13 mouse cellular contexts compared by ENCODE assay signal in genomic region chr5:140579771-140580170, GRCm38 (mm10). TPM values are rescaled to one million over a fixed set of nuclear protein-coding genes. Genes with fewer than 3 reads are reported as not detected.
A peak's percentile ranks its signal among the peaks of the same experiment; 100 is the strongest.
DNase-seq lines count a peak whose midpoint lies in the region; ATAC-seq and TF ChIP-seq lines count a peak whose summit lies in the region.
"Had no signal": no experiment of that assay in that cellular context is flagged by ENCODE, and none has a peak within 500 bp of the region (broad histone marks: within the 10 kb centered on the region; RNA-seq: fewer than 3 reads in every experiment).

No protein-coding gene starts in this region.

- peak overlapping the region; percentile 4; the same call in 1 of the 2 replicates for H3K4me2 ChIP-seq in hindbrain, embryonic 12.5 days (replicated peaks)
- H3K4me2 ChIP-seq in midbrain, embryonic 15.5 days: no peak overlapping the region

- no peaks in the 10 kb centered on the region for H3K36me3 ChIP-seq in E14TG2a.4 (ENCODE audit: insufficient read depth, low read length)
- H3K36me3 ChIP-seq in hindbrain, embryonic 12.5 days: no peaks in the 10 kb centered on the region
- no peaks in the 10 kb centered on the region for H3K36me3 ChIP-seq in midbrain, embryonic 15.5 days (replicated peaks)

- DNase-seq in embryo, embryonic 9.5 days (ENCODE audit: extremely low spot score): peak; percentile 75
- no peak for DNase-seq in ovary, postnatal 36 days (ENCODE audit: low spot score)
- no peak for DNase-seq in natural killer cell, adult 2 months (ENCODE audit: low spot score in 2 of 2)
- no peak for DNase-seq in adrenal gland, adult 18-20 months (ENCODE audit: low spot score in 2 of 2)
- DNase-seq in left cerebral cortex, postnatal 10 days (ENCODE audit: extremely low spot score in 1 of 2, low spot score in 2 of 2): no peak
- DNase-seq: adrenal gland, postnatal 36 days; cerebellum, postnatal 36 days; heart, adult 11 months; kidney, postnatal 10 days; lung, adult 18-20 months had no signal

- 4% methylated on average over 6 of the region's 6 CpGs for WGBS in hindbrain, embryonic 12.5 days
- WGBS in midbrain, embryonic 15.5 days: 3% methylated on average over 6 of the region's 6 CpGs

- H3K27me3 ChIP-seq in E14TG2a.4 (ENCODE audit: insufficient read depth, low read length): peaks cover 27% of the 10 kb centered on the region
- H3K27me3 ChIP-seq in hindbrain, embryonic 12.5 days: no peaks in the 10 kb centered on the region
- no peaks in the 10 kb centered on the region for H3K27me3 ChIP-seq in midbrain, embryonic 15.5 days (replicated peaks)

- no peak overlapping the region for H3K9ac ChIP-seq in hindbrain, embryonic 12.5 days
- H3K9ac ChIP-seq in midbrain, embryonic 15.5 days: no peak overlapping the region

- H3K4me1 ChIP-seq in E14TG2a.4 (replicated peaks; ENCODE audit: low read depth, low read length): peaks cover 70% of the 10 kb centered on the region
- peaks cover 58% of the 10 kb centered on the region for H3K4me1 ChIP-seq in hindbrain, embryonic 12.5 days
- H3K4me1 ChIP-seq in midbrain, embryonic 15.5 days: peaks cover 43% of the 10 kb centered on the region

- TF ChIP-seq CTCF in E14TG2a.4 (conservative IDR thresholded peaks at IDR 0.05; ENCODE audit: low read length): no peak

- peak; percentile 73 for ATAC-seq in hindbrain, embryonic 12.5 days (ENCODE audit: low FRiP score)
- ATAC-seq in midbrain, embryonic 15.5 days (replicated peaks): peak; percentile 43; the same call in 1 of the 2 replicates

- peak overlapping the region; percentile 55 for H3K27ac ChIP-seq in hindbrain, embryonic 12.5 days
- H3K27ac ChIP-seq in midbrain, embryonic 15.5 days: 0 out of 2 replicates have a peak overlapping the region, but pooled peaks have one; percentile 8

- no peaks in the 10 kb centered on the region for H3K9me3 ChIP-seq in E14TG2a.4 (ENCODE audit: low read length)
- H3K9me3 ChIP-seq in hindbrain, embryonic 12.5 days (replicated peaks): no peaks in the 10 kb centered on the region
- H3K9me3 ChIP-seq in midbrain, embryonic 15.5 days: no peaks in the 10 kb centered on the region

- intact Hi-C loops in left cerebral cortex, postnatal 10 days (cut with DNase I): no loop called here

- 0 out of 2 replicates have a peak overlapping the region, but pooled peaks have one; percentile 41 for H3K4me3 ChIP-seq in E14TG2a.4 (replicated peaks; ENCODE audit: low read length)
- H3K4me3 ChIP-seq in hindbrain, embryonic 12.5 days: no peak overlapping the region
- no peak overlapping the region for H3K4me3 ChIP-seq in midbrain, embryonic 15.5 days

RNA-seq across cellular contexts. Expression of gene Grifin, which starts 14.9 kb away (rescaled TPM):
- polyA plus RNA-seq in hindbrain, embryonic 12.5 days (2016; fragmentation: Nextera tagmentation; extraction: Ambion mirVana): not detected in 2 replicates
- polyA plus RNA-seq in midbrain, embryonic 15.5 days (2015; fragmentation: Nextera tagmentation; extraction: Ambion mirVana): 0.41 TPM in 1 of 2 replicates, not detected in the other
- not detected for total RNA-seq in adrenal gland, adult 18-20 months (2021)
- total RNA-seq in left cerebral cortex, postnatal 10 days (2021): not detected
- total RNA-seq: adrenal gland, postnatal 36 days had no signal

RNA-seq across cellular contexts. Expression of gene Lfng, which starts 27.3 kb away (rescaled TPM):
- 23.8 and 27.6 TPM in 2 replicates for polyA plus RNA-seq in hindbrain, embryonic 12.5 days (2016; fragmentation: Nextera tagmentation; extraction: Ambion mirVana)
- polyA plus RNA-seq in midbrain, embryonic 15.5 days (2015; fragmentation: Nextera tagmentation; extraction: Ambion mirVana): 20.4 and 21.8 TPM in 2 replicates
- 10 to 100 TPM in 1 of 2 experiments, 1 to 10 TPM in 1; 9.8 to 12.3 TPM for total RNA-seq in adrenal gland, adult 18-20 months (2021)
- 10 to 100 TPM; 18.7 to 25.8 TPM for total RNA-seq in left cerebral cortex, postnatal 10 days (2021)
